Mouse (Mus musculus) heart, embryonic 14.5 days (tissue): ENCODE results near the gene Dennd1a. TPM values are rescaled to one million over a fixed set of nuclear protein-coding genes. Genes with fewer than 3 reads are reported as not detected.

Experiments used
- ATAC-seq: fragments of 200-750 bp; cut with Nextera tagmentation; 2 replicates; pipeline ENCODE4 v1.8.0; 2017; ENCODE audit warnings: low read depth, moderate TSS enrichment; ENCODE audit not compliant: insufficient number of reproducible peaks, insufficient read depth, low FRiP score
- H3K27ac ChIP-seq, 2 experiments: fragments of 200-500 bp in 1 of 2; fragments of 300-500 bp in 1 of 2; sonication (generic) in 1 of 2; replicated peaks in 1 of 2; 2 replicates each; pipeline ENCODE4 v1.5.1; 2012 to 2014; ENCODE audit warnings: low read depth in 2 of 2, low read length in 2 of 2, control low read depth in 1 of 2, mild to moderate bottlenecking in 1 of 2, mixed read lengths in 1 of 2; ENCODE audit not compliant: control insufficient read depth in 1 of 2, insufficient read depth in 1 of 2
- H3K27me3 ChIP-seq: fragments of 300-500 bp; sonication (generic); 2 replicates; pipeline ENCODE4 v1.6.1; 2014; ENCODE audit warnings: mild to moderate bottlenecking, low read length, control low read depth; ENCODE audit not compliant: control insufficient read depth, insufficient read depth
- H3K36me3 ChIP-seq: fragments of 300-500 bp; sonication (generic); 2 replicates; pipeline ENCODE4 v1.6.1; 2014; ENCODE audit warnings: mild to moderate bottlenecking, control low read depth, low read length, mixed read lengths; ENCODE audit not compliant: control insufficient read depth, insufficient read depth
- H3K4me1 ChIP-seq, 2 experiments: fragments of 200-500 bp in 1 of 2; fragments of 300-500 bp in 1 of 2; sonication (generic) in 1 of 2; 2 replicates each; pipeline ENCODE4 v1.6.1; 2012 to 2014; ENCODE audit warnings: low read length in 2 of 2, control low read depth in 1 of 2, mixed read lengths in 1 of 2; ENCODE audit not compliant: control insufficient read depth in 2 of 2, insufficient read depth in 2 of 2
- H3K4me2 ChIP-seq: fragments of 300-500 bp; sonication (generic); 2 replicates; pipeline ENCODE4 v1.6.1; 2014; ENCODE audit warnings: mild to moderate bottlenecking, low read length
- H3K4me3 ChIP-seq, 2 experiments: fragments of 200-500 bp in 1 of 2; fragments of 300-500 bp in 1 of 2; sonication (generic) in 1 of 2; 2 replicates each; pipeline ENCODE4 v1.5.1; 2012 to 2014; ENCODE audit warnings: low read length in 2 of 2, mild to moderate bottlenecking in 2 of 2, control low read depth in 1 of 2, low read depth in 1 of 2, moderate library complexity in 1 of 2; ENCODE audit not compliant: control insufficient read depth in 1 of 2, insufficient read depth in 1 of 2
- H3K9ac ChIP-seq: fragments of 300-500 bp; sonication (generic); 2 replicates; pipeline ENCODE4 v1.6.1; 2014; ENCODE audit warnings: mild to moderate bottlenecking, low read length
- H3K9me3 ChIP-seq: fragments of 300-500 bp; sonication (generic); 2 replicates; pipeline ENCODE4 v1.6.1; 2016; ENCODE audit warnings: low read length, control low read depth; ENCODE audit not compliant: control insufficient read depth
- WGBS: fragments of 180-500 bp; shearing (Covaris S2); extraction: QIAGEN DNeasy Blood & Tissue Kit; methylation state at CpG from one replicate; pipeline ENCODE4 v1.1.7; 2014; 5-methylcytosine and 5-hydroxymethylcytosine counted together
- polyA plus RNA-seq: library from polyadenylated mRNA; unstranded; fragments of >200 nt; fragmentation: Nextera tagmentation; extraction: Ambion mirVana; gene quantifications from 2 replicates; pipeline ENCODE4 v1.2.1, GENCODE M21; 2014

The Dennd1a gene
- polyA plus RNA-seq, 1 experiment from 2014 or later, result 12.1 TPM

DNA sequence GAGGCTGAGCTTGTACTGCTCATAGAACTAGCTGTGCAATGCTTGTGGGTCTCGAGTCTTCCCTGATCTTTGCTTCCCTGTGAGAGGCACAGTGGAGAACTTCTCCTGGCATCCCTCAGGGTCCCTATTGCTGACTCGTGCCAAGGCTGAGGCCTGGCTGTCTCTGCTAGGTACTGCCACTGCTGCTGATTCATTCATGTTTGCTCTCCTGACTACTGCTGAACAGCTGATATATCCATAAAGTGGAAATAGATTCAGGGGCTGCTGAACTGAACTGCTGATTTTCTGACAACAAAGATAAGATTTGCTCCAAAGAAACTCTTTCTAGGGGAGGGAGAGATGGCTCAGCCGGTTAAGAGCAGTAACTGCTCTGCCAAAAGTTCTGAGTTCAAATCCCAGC is 102.2 kb downstream of the Dennd1a start:
- 80% methylated on average over 3 of the region's 3 CpGs for WGBS

DNA sequence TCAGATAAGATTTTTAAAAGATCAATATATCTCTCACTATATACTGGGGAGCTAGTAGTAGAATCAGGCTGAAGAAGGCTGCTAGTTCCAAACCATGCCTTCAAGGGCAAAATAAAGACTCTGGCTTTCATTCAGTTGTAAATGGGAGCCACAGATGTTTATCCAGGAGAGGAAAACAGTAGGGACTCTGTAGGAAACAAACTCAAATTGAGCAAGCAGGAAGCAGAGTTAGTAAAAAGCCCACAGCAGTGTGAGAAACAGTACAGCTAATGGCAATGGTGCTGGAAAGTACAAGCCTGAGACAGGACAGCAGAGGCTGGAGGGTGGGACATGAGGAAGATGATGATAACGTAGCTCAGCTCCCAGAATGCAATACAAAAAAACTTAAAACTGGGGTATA is 103.3 kb downstream of the Dennd1a start:
- H3K4me2 ChIP-seq, result no peak overlapping the region
- no peaks in the 10 kb centered on the region for H3K36me3 ChIP-seq
- H3K9me3 ChIP-seq, result no peaks in the 10 kb centered on the region
- H3K27ac ChIP-seq, result no peak overlapping the region
- 62% methylated on average over 1 of the region's 1 CpGs for WGBS
- H3K4me1 ChIP-seq, result no peaks in the 10 kb centered on the region
- H3K27me3 ChIP-seq, result no peaks in the 10 kb centered on the region
- no peak overlapping the region for H3K4me3 ChIP-seq
- no peak for ATAC-seq
- no peak overlapping the region for H3K9ac ChIP-seq

More for the DNA sequence above, 102.2 kb downstream of the Dennd1a start:
- Histone ChIP-seq H3K9me3 (no peaks in the 10 kb centered on the region), H3K4me2 (no peak overlapping the region), H3K4me1 (no peaks in the 10 kb centered on the region), H3K27ac (no peak overlapping the region), H3K36me3 (no peaks in the 10 kb centered on the region), H3K9ac (no peak overlapping the region), H3K4me3 (no peak overlapping the region), H3K27me3 (no peaks in the 10 kb centered on the region)
- ATAC-seq, result no peak

DNA sequence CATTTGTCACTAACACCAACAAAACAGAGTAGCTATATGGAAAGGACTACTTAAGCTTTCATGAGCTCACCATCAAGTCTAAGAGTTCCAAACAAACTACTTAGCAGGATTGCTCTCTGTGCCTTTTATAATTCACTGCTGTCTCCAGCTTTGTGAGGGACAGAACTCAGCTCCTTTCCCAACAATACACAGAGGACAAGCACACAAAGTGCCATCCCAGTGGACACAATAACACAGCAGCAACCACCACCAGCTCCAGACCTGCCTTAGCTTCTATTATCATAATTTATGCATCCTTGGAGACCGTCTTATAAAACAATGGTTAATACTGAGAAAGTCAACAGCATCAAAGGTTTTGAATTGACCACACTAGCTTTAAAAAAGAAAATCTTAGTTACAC is 104.9 kb downstream of the Dennd1a start:
- Histone ChIP-seq H3K27ac (no peak overlapping the region), H3K4me2 (no peak overlapping the region), H3K36me3 (no peaks in the 10 kb centered on the region), H3K27me3 (no peaks in the 10 kb centered on the region), H3K9me3 (no peaks in the 10 kb centered on the region), H3K4me1 (peaks cover 0 to 1% of the 10 kb centered on the region in 2 experiments; a peak in 2 of 4 replicates), H3K4me3 (no peak overlapping the region), H3K9ac (no peak overlapping the region)
- ATAC-seq, result no peak
- 84% methylated on average over 1 of the region's 1 CpGs for WGBS

DNA sequence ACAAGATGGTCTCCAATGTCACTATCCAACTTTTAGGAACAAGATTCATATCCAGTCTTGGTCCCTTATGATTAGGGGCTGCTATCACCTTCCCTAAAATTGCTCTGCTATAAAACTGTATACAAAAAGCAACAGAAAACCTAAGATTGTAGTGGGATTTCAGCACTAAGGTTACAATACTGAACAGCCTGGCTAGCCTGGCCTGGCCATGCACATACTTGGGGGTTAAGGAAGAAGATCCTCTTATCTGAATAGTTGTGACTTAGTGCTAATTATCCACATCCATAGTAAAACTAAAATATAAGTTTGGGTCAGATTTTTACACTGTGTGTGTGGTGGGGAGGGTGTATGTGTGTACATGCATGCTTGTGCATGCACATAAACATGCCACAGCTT is 109.6 kb downstream of the Dennd1a start:
- H3K27me3 ChIP-seq, result no peaks in the 10 kb centered on the region
- H3K4me3 ChIP-seq, result no peak overlapping the region
- no peak overlapping the region for H3K27ac ChIP-seq
- no peaks in the 10 kb centered on the region for H3K9me3 ChIP-seq
- H3K36me3 ChIP-seq, result no peaks in the 10 kb centered on the region
- H3K4me2 ChIP-seq, result no peak overlapping the region
- peaks cover 0 to 7% of the 10 kb centered on the region in 2 experiments; a peak in 2 of 4 replicates for H3K4me1 ChIP-seq
- no peak for ATAC-seq
- no peak overlapping the region for H3K9ac ChIP-seq

DNA sequence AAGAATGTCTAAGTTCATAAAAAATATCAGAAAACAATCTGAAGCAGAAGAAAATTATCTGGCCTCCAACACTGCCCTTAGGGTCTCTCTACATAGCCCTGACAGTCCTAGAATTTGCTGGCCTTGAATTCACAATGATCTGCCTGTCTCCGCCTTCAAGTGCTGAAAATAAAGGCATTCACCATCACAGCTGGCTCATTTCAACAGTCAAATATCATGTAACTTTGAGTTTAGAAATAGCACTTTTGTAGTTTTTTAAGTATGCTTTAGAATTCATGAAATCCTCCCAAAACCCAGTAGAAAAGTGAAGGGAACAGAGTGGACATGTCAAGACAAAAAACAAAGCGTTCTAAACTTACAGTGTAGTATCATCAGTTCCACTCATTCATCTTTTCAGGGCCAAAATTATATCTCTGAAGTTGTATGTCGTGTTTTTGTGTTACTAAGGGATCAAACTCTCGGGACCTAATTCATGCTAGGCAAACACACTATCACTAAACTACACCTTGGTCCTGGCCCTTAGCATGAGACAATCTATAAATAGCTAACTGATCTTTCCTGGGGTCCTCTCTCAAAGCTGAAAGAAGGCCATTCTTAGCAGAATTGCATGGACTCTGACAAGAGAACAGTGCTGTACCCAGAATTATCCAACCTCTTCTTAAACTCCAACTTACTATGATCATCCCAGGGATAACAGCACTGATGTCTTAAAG is 110.2 kb downstream of the Dennd1a start:
- WGBS, result 55% methylated on average over 4 of the region's 4 CpGs
- H3K9ac ChIP-seq, result no peak overlapping the region
- peaks cover 0 to 7% of the 10 kb centered on the region in 2 experiments; a peak in 2 of 4 replicates for H3K4me1 ChIP-seq
- no peak overlapping the region for H3K27ac ChIP-seq
- no peaks in the 10 kb centered on the region for H3K9me3 ChIP-seq
- no peak overlapping the region for H3K4me3 ChIP-seq
- no peaks in the 10 kb centered on the region for H3K36me3 ChIP-seq
- H3K4me2 ChIP-seq, result no peak overlapping the region
- ATAC-seq, result no peak
- H3K27me3 ChIP-seq, result no peaks in the 10 kb centered on the region

DNA sequence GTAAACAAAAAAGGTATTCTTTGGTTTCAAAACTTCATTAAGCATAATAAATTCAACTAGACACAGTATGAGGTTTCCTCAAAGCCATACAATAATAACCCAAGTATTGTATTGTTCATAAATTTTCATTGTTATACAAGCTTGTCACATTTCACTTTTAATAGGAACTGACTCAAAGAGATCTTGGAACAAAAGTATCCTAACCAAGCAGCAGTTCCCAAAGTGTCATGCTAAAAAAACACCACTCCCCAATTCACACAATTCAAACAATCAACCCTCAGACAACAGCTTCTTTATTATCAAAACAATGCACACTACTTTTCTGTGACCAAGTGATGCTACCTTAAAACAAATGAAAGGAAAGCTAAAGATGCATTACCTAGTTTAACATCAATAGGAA is 111.9 kb downstream of the Dennd1a start:
- Histone ChIP-seq H3K27ac (no peak overlapping the region), H3K4me3 (no peak overlapping the region), H3K9me3 (no peaks in the 10 kb centered on the region), H3K4me1 (peaks cover 0 to 7% of the 10 kb centered on the region in 2 experiments; a peak in 2 of 4 replicates), H3K4me2 (no peak overlapping the region), H3K9ac (no peak overlapping the region), H3K36me3 (no peaks in the 10 kb centered on the region), H3K27me3 (no peaks in the 10 kb centered on the region)
- no peak for ATAC-seq

DNA sequence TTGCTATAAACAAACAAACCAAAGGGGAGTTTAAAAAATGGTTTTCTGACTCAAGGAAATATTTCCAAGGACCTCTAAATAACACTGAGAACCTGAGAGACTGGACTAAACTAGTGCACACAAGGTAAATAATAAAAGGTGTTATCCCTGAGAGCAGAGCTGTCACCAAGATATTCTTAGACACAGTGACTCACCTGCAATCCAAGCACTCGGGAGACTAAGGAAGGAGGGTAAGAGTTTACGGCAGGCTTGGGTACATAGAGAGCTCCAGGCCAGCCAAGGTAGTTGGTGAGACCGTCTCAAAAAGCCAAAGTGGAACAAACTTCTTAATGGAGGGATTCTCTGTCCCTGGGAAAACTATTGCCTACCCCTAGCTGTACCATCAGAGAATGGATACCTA is 118.6 kb downstream of the Dennd1a start:
- Histone ChIP-seq H3K4me3 (no peak overlapping the region), H3K27ac (no peak overlapping the region), H3K9me3 (no peaks in the 10 kb centered on the region), H3K27me3 (no peaks in the 10 kb centered on the region), H3K36me3 (no peaks in the 10 kb centered on the region), H3K4me2 (no peak overlapping the region), H3K4me1 (peaks cover 0 to 3% of the 10 kb centered on the region in 2 experiments; a peak in 1 of 4 replicates), H3K9ac (no peak overlapping the region)
- ATAC-seq, result no peak
- 46% methylated on average over 3 of the region's 3 CpGs for WGBS

DNA sequence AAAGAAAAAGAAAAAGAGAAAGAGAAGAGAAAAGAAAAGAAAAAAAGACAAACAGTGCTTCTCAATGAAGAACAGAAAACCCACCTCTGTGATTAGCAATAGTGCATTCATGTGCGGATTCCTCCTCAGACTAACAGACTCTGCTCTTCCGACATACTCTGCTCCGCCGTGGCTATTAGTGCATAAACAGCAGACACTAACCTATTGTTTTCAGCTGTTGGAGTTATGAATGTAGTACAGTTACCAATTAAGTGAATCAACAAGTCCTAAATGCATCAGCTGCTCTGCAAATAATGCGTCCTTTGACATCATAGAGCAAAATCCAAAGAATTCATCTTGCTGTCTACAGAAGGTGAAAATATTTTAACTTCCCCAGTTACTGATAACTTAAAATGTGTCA is 121.2 kb downstream of the Dennd1a start:
- no peaks in the 10 kb centered on the region for H3K9me3 ChIP-seq
- no peaks in the 10 kb centered on the region for H3K36me3 ChIP-seq
- 78% methylated on average over 5 of the region's 5 CpGs for WGBS
- H3K27me3 ChIP-seq, result no peaks in the 10 kb centered on the region
- no peak overlapping the region for H3K9ac ChIP-seq
- peaks cover 0 to 3% of the 10 kb centered on the region in 2 experiments; a peak in 1 of 4 replicates for H3K4me1 ChIP-seq
- no peak overlapping the region for H3K4me3 ChIP-seq
- no peak for ATAC-seq
- no peak overlapping the region for H3K27ac ChIP-seq
- no peak overlapping the region for H3K4me2 ChIP-seq
